11 mouse cellular contexts compared by ENCODE assay signal in genomic region chr3:41509441-41509840, GRCm38 (mm10). TPM values are rescaled to one million over a fixed set of nuclear protein-coding genes. Genes with fewer than 3 reads are reported as not detected.
DNase-seq lines count a peak whose midpoint lies in the region; ATAC-seq lines count a peak whose summit lies in the region.
"Had no signal": no experiment of that assay in that cellular context is flagged by ENCODE, and none has a peak within 500 bp of the region (broad histone marks: within the 10 kb centered on the region; RNA-seq: fewer than 3 reads in every experiment).

No protein-coding gene starts in this region.

- ATAC-seq in intestine, embryonic 16.5 days: peak; percentile 58
- ATAC-seq in lung, embryonic 16.5 days (ENCODE audit: low read depth): peak; percentile 77
- ATAC-seq: midbrain, embryonic 13.5 days had no signal

- intact Hi-C loops in left cerebral cortex, postnatal 36 days (cut with DNase I): no loop called here

- no peak overlapping the region for H3K9ac ChIP-seq in intestine, embryonic 16.5 days (ENCODE audit: low read depth, low read length)
- H3K9ac ChIP-seq in lung, embryonic 16.5 days (ENCODE audit: low read length): no peak overlapping the region
- H3K9ac ChIP-seq: forebrain, embryonic 12.5 days; midbrain, embryonic 13.5 days had no signal

- no peak overlapping the region for H3K4me2 ChIP-seq in intestine, embryonic 16.5 days (ENCODE audit: low read depth, low read length)
- no peak overlapping the region for H3K4me2 ChIP-seq in lung, embryonic 16.5 days (ENCODE audit: low read depth, low read length)
- H3K4me2 ChIP-seq: forebrain, embryonic 12.5 days; midbrain, embryonic 13.5 days had no signal

- H3K36me3 ChIP-seq in intestine, embryonic 16.5 days (ENCODE audit: control insufficient read depth, insufficient read depth, low read length): no peaks in the 10 kb centered on the region
- no peaks in the 10 kb centered on the region for H3K36me3 ChIP-seq in lung, embryonic 16.5 days (ENCODE audit: control insufficient read depth, insufficient read depth, low read length)
- H3K36me3 ChIP-seq: forebrain, embryonic 12.5 days; midbrain, embryonic 13.5 days had no signal

- H3K27ac ChIP-seq in intestine, embryonic 16.5 days (ENCODE audit: low read length): no peak overlapping the region
- no peak overlapping the region for H3K27ac ChIP-seq in lung, embryonic 16.5 days (ENCODE audit: low read length)
- H3K27ac ChIP-seq: forebrain, embryonic 12.5 days; midbrain, embryonic 13.5 days had no signal

- no peaks in the 10 kb centered on the region; the same call in 1 of the 2 replicates for H3K4me1 ChIP-seq in intestine, embryonic 16.5 days (ENCODE audit: control insufficient read depth, insufficient read depth, low read length)
- no peaks in the 10 kb centered on the region for H3K4me1 ChIP-seq in lung, embryonic 16.5 days (replicated peaks; ENCODE audit: control insufficient read depth, insufficient read depth, low read length)
- H3K4me1 ChIP-seq: forebrain, embryonic 12.5 days; midbrain, embryonic 13.5 days had no signal

- H3K9me3 ChIP-seq in intestine, embryonic 16.5 days (ENCODE audit: control insufficient read depth, low read length): no peaks in the 10 kb centered on the region
- H3K9me3 ChIP-seq in lung, embryonic 16.5 days (ENCODE audit: control insufficient read depth, low read length): no peaks in the 10 kb centered on the region
- H3K9me3 ChIP-seq: forebrain, embryonic 12.5 days; midbrain, embryonic 13.5 days had no signal

- peak; percentile 56 for DNase-seq in 3134 (ENCODE audit: extremely low read depth, insufficient read length, low spot score)
- DNase-seq in adrenal gland, postnatal 25 days: peak; percentile 14
- DNase-seq in left cerebral cortex, postnatal 36 days (ENCODE audit: low spot score in 2 of 2): no peak
- no peak for DNase-seq in cerebellum, adult 11 months
- no peak for DNase-seq in thymus, postnatal 4 days
- DNase-seq: cerebellum, adult 11-12 months; right cerebral cortex, postnatal 25 days had no signal

- no peaks in the 10 kb centered on the region for H3K27me3 ChIP-seq in intestine, embryonic 16.5 days (replicated peaks; ENCODE audit: control insufficient read depth, insufficient read depth, low read length)
- no peaks in the 10 kb centered on the region for H3K27me3 ChIP-seq in lung, embryonic 16.5 days (ENCODE audit: control insufficient read depth, insufficient read depth, low read depth, low read length)
- H3K27me3 ChIP-seq: forebrain, embryonic 12.5 days; midbrain, embryonic 13.5 days had no signal

- no peak overlapping the region for H3K4me3 ChIP-seq in intestine, embryonic 16.5 days (ENCODE audit: low read length)
- no peak overlapping the region for H3K4me3 ChIP-seq in lung, embryonic 16.5 days (ENCODE audit: low read length)
- H3K4me3 ChIP-seq: forebrain, embryonic 12.5 days; midbrain, embryonic 13.5 days had no signal

- WGBS in intestine, embryonic 16.5 days: 96% methylated on average over 2 of the region's 2 CpGs
- 77% methylated on average over 2 of the region's 2 CpGs for WGBS in lung, embryonic 16.5 days

RNA-seq across cellular contexts. Expression of gene Jade1, which starts 46.1 kb away (rescaled TPM):
- 50.1 and 56.5 TPM in 2 replicates for total RNA-seq in adrenal gland, postnatal 25 days (2021)
- 14.8 and 16.9 TPM in 2 replicates for polyA plus RNA-seq in intestine, embryonic 16.5 days (2015; fragmentation: Nextera tagmentation; extraction: Ambion mirVana)
- polyA plus RNA-seq in lung, embryonic 16.5 days (2015; fragmentation: Nextera tagmentation; extraction: Ambion mirVana): 7.1 and 7.7 TPM in 2 replicates
- total RNA-seq in left cerebral cortex, postnatal 36 days (2021): 10 to 100 TPM; 39.6 to 46.6 TPM

Comparison
In these comparisons a context has a peak if more than half of its experiments do, and no peak if none do; other contexts are left out.
1. DNase-seq: peak in 3134 (single experiment) and adrenal gland, postnatal 25 days (single experiment); none in left cerebral cortex, postnatal 36 days (0 of 2), cerebellum, adult 11 months (single experiment) and thymus, postnatal 4 days (single experiment).